Mouse (Mus musculus) stomach, embryonic 15.5 days (tissue): ENCODE measurements at regions not wholly inside any gene's neighbourhood (a gene's known extent, or its start where the extent isn't known, plus 50 kb on each side); places are given as distances from the start of the nearest gene placed in this dataset.

Experiments
- ATAC-seq: fragments of 200-750 bp; cut with Nextera tagmentation; 2 replicates; pipeline ENCODE4 v1.8.0; 2017; ENCODE audit warnings: low read depth, moderate number of reproducible peaks, moderate TSS enrichment; ENCODE audit not compliant: insufficient read depth, low FRiP score
- H3K27ac ChIP-seq: fragments of 300-500 bp; sonication (generic); 2 replicates; pipeline ENCODE4 v1.5.1; 2015; ENCODE audit warnings: mild to moderate bottlenecking, inconsistent platforms
- H3K27me3 ChIP-seq: fragments of 300-500 bp; sonication (generic); replicated peaks from 2 replicates; pipeline ENCODE4 v1.6.1; 2015; ENCODE audit warnings: inconsistent platforms
- H3K36me3 ChIP-seq: fragments of 300-500 bp; sonication (generic); 2 replicates; pipeline ENCODE4 v1.6.1; 2015; ENCODE audit warnings: inconsistent platforms
- H3K4me1 ChIP-seq: fragments of 300-500 bp; sonication (generic); 2 replicates; pipeline ENCODE4 v1.6.1; 2015; ENCODE audit warnings: inconsistent platforms
- H3K4me2 ChIP-seq: fragments of 300-500 bp; sonication (generic); 2 replicates; pipeline ENCODE4 v1.6.1; 2015; ENCODE audit warnings: mild to moderate bottlenecking, inconsistent platforms
- H3K4me3 ChIP-seq: fragments of 300-500 bp; sonication (generic); replicated peaks from 2 replicates; pipeline ENCODE4 v1.5.1; 2015; ENCODE audit warnings: inconsistent platforms
- H3K9ac ChIP-seq: fragments of 300-500 bp; sonication (generic); 2 replicates; pipeline ENCODE4 v1.6.1; 2015; ENCODE audit warnings: inconsistent platforms
- H3K9me3 ChIP-seq: fragments of 300-500 bp; sonication (generic); 2 replicates; pipeline ENCODE4 v1.6.1; 2016; ENCODE audit warnings: inconsistent platforms
- WGBS: fragments of 180-500 bp; shearing (Covaris S2); methylation state at CpG from one replicate; pipeline ENCODE4 v1.1.7; 2015; 5-methylcytosine and 5-hydroxymethylcytosine counted together

DNA sequence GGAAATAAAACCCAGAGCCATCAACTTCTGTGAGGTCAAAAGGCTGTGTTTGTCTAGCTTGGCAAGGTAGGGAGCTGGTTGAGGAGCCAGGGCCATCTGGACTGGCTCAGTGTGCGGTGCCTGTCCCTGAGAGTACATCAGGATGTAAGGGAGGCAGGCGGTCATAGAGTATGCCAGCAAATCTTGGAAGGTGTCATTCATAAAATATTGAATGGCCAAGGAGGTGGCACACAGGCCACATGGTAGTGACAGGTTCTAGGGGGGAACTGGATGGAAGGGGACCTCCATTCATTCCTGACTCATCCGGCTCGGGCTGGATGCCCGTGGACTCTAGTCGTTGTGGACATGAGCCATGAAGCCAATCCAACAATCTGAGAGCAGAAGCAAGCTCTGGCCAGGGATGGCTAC is 252.0 kb downstream of the Sipa1l2 start:
- H3K4me2 ChIP-seq: no peak overlapping the region
- no peak overlapping the region for H3K27ac ChIP-seq
- no peaks in the 10 kb centered on the region for H3K9me3 ChIP-seq
- WGBS: 88% methylated on average over 6 of the region's 6 CpGs
- no peaks in the 10 kb centered on the region for H3K36me3 ChIP-seq
- ATAC-seq: no peak
- H3K9ac ChIP-seq: no peak overlapping the region
- H3K4me3 ChIP-seq: no peak overlapping the region
- H3K4me1 ChIP-seq: 0 out of 2 replicates have a peak, but pooled peaks cover 3% of the 10 kb centered on the region
- no peaks in the 10 kb centered on the region for H3K27me3 ChIP-seq

DNA sequence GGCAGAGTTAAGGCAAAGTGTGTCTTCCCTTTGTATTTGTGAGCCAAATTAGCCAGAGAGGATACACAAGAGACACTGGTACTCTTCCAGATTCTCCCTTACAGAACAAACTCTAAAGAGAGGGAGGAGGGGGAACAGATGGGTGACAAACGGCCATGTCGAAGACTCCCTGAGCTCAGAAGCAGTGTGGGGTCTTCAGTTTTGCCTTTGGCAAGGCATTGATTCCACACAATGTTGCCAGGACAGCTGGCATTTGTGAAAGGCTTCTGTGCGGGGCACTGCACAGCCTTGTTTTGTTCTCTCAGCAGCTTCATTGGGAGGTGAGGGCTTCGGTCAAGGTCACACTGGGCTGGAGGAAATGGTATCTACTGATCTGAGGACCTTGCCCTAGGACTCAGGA is 253.9 kb downstream of the Sipa1l2 start:
- Histone ChIP-seq H3K9ac (no peak overlapping the region), H3K27ac (no peak overlapping the region), H3K4me3 (no peak overlapping the region), H3K4me1 (peaks cover 12% of the 10 kb centered on the region), H3K36me3 (no peaks in the 10 kb centered on the region), H3K27me3 (no peaks in the 10 kb centered on the region), H3K9me3 (no peaks in the 10 kb centered on the region), H3K4me2 (no peak overlapping the region)
- ATAC-seq: no peak
- WGBS: 82% methylated on average over 4 of the region's 4 CpGs

DNA sequence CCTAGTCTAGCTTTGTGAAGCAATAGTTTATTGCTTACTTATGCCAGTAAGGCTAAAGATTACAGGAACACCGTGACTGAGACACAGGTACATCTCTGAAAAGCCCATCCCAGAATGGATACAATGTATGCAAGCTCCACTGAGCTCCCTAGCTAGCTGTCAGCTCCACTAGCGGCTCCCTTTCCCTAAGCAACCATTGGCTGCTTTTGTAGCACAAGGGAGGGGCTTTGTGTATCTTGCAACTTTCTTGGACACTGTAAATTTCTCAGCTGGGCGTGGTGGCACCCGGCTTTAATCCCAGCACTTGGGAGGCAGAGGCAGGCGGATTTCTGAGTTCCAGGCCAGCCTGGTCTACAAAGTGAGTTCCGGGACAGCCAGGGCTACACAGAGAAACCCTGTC is 254.6 kb downstream of the Sipa1l2 start:
- H3K4me2 ChIP-seq: no peak overlapping the region
- H3K4me1 ChIP-seq: peaks cover 19% of the 10 kb centered on the region
- H3K27me3 ChIP-seq: no peaks in the 10 kb centered on the region
- no peak overlapping the region for H3K4me3 ChIP-seq
- WGBS: 72% methylated on average over 6 of the region's 6 CpGs
- H3K36me3 ChIP-seq: no peaks in the 10 kb centered on the region
- no peak for ATAC-seq
- H3K27ac ChIP-seq: no peak overlapping the region
- H3K9ac ChIP-seq: no peak overlapping the region
- no peaks in the 10 kb centered on the region for H3K9me3 ChIP-seq

DNA sequence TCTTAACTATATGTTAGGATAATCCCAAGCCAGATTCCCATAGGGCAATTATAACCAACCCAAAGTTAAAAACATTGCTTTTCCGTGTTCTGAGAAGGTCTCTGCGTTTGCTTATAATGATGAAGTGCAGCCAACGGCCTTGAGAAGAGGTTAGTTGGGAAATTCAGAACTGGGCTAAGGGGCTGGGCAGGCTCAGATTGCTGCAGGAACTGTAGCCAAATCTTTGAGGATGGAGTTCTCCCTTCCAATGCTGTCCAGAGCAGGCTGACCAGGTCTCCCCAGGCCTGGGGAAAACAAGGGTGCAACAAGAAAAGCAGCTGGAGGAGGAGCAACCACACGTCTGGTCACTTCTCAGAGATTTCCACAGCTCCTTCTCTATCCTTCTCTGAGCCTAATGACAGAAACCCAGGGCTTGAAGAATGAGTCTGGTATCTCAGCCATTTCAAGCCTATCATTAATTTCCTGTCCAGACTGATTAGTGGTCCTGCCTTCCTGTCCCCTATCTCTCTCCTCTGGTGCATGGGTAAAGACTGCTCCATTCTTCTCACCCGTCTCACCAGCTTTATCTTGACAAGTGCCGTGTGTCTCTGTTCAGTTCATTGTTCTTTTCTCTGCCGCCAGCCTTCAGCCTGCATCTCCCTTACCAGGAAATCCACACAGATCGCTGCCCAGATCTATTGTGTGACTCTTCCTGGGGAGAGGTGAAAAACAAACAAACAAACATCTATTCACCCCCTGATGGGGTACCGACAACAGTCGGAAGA is 255.2 kb downstream of the Sipa1l2 start:
- Histone ChIP-seq H3K9me3 (no peaks in the 10 kb centered on the region), H3K4me3 (no peak overlapping the region), H3K27ac (no peak overlapping the region), H3K9ac (no peak overlapping the region), H3K4me1 (peaks cover 20% of the 10 kb centered on the region), H3K4me2 (no peak overlapping the region), H3K27me3 (no peaks in the 10 kb centered on the region), H3K36me3 (no peaks in the 10 kb centered on the region)
- ATAC-seq: no peak
- WGBS: 53% methylated on average over 10 of the region's 10 CpGs

DNA sequence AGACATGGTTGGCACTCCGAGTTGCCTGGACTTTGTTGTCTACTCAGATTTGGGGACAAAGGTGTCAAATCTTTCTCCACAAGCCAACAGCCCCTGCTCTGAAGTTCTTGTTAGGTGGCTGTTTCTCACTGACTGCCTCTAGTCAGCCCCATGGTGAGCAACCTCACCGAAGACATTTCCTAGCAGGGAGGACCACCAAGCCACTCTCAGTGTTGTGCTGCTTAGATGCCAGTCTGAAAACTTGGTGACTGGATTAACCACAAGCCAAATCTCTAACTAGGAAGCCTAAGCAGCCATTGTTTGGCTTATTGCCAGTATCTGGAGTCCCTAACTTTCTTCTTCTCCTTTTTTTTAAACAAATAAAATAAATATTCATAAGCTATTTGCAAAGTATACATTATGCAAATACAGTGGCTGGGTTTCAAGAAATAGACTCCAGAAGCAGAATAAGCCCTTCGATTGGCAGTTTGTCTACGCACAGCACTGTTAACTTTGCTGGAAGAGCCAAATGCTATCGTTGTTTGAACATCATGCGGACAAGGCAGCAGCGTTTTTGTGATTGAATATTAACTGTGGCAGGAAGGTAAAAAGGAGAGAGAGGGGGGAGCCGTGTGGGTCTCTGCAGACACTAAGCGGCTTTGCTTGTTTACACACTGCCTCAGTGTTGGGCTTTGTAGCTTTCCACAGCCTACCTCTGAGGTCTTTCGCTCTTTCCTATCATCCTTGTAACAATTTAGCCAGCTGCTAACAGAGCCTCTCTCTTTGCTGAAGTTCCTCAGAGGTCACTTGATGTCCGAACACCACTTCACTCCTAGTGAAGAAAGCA is 257.4 kb downstream of the Disc1 start:
- Histone ChIP-seq H3K9ac (no peak overlapping the region), H3K27me3 (no peaks in the 10 kb centered on the region), H3K4me3 (no peak overlapping the region), H3K36me3 (no peaks in the 10 kb centered on the region), H3K27ac (no peak overlapping the region), H3K4me2 (no peak overlapping the region), H3K9me3 (no peaks in the 10 kb centered on the region), H3K4me1 (peaks cover 22% of the 10 kb centered on the region)
- ATAC-seq: no peak
- WGBS: 33% methylated on average over 11 of the region's 11 CpGs
